Mouse (Mus musculus): ENCODE results near the gene Pcif1. TPM values are rescaled to one million over a fixed set of nuclear protein-coding genes. Genes with fewer than 3 reads are reported as not detected.

Pcif1 gene
- 48.8 and 69.6 TPM in 2 replicates for total RNA-seq (2023)

GRCm38 (mm10) chr2:164879228-164879567 lies at the start of gene Pcif1:
TSS of gene Pcif1 (plus strand) at chr2:164879304.

GRCm38 (mm10) chr2:164832748-164833301 lies 46.3 kb upstream of the Pcif1 start, which contains the start of gene Ctsa:
TSS of gene Ctsa (plus strand) at chr2:164832873.

DNA sequence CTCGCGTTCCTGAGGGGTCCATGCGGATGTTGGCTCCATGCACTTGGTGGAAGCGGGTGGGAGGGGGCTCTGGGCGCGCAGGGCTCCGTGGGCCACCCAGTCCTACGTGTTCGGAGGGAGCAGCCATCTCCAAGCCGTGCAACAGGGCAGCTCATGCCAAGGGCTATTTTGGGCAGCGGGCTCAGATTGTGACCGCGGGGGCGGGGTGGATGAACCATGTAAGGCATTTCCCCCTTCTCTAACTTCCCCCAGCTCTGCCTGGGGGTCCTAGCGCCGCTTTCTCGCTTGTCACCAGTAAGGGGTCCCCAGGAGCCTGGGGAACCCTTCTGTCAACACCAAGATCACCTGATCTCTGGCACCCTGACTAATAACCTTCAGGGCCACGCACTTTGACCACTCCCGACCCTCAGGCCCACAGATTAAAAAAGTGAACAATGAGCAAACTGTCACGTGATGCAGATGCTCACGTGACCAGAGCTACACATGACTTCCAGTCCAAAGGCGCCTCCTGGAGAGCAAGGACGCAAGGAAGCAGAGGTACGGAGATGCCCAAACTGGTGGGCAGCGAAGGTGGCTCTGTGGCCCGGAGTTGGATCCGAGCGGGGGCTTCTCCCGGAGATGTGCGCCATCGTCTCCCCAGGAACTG lies 45.7 kb upstream of the Pcif1 start, which contains the start of gene Neurl2:
Neurl2 (minus strand) TSS at position 143 of the 646 bp plus-strand sequence.

GRCm38 (mm10) chr2:164857101-164857821 lies 21.8 kb upstream of the Pcif1 start, which contains the start of gene Pltp:
TSS of gene Pltp (minus strand) at chr2:164857711.

DNA sequence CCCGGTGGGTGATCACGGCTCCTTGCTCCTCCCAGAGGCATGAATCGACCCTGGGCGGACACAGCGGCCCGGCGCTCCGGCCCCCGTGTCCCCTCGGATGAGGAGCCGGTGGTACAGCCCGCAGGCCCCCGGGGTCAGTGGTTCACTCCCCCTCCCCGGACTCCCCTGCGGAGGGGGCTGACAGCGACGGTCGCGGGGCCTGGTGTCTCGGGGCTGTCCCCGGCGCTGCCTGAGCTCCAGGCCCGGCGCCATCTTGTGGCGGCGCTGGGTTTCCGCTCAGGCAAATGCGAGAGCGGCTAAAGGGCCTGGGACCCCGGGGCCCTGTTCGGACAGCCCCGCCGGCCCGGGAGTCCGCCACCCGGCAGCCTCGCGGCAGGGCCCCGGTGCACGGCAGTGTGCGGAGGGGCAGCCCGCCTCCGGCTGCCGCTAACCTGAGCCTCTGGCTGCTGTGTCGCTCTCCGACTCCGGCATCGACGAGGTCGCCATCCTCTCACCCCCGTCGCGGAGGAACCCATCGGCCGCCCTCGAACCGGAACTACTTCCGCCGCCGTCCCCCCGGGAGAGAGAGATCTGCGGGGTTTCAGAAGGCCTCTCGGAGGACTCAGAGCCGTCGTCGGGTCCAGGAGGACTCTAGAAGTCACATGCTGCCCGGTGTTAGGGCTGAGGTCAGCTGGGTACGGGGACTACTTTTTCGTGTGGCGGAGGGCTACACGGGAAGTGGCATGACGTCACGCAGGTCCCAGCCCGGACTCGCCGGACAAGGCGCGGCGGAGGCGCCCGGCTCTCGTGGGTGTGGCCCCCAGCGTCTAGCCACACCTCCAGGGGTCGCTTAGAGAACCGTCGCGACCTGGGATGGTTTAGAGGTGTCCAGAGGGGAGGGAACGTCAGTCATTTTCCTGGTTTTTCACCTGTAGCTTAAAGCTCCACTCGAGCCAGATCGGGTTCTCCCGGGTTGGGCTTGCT lies 32.3 kb downstream of the Pcif1 start, which contains the start of gene Zfp335:
Zfp335 (minus strand) TSS at position 672 of the 963 bp plus-strand sequence.

GRCm38 (mm10) chr2:164940140-164940830 lies 61.2 kb downstream of the Pcif1 start, which contains the start of gene Mmp9:
TSS of gene Mmp9 (plus strand) at chr2:164940780.

Other genes starting within 250 kb of the Pcif1 start
- not detected in 2 replicates for gene Wfdc16, start 240.5 kb upstream of the Pcif1 start, total RNA-seq (2023)
- gene Wfdc10, start 223.3 kb upstream of the Pcif1 start, total RNA-seq (2023) = 7.5 and 8.1 TPM in 2 replicates
- not detected in 2 replicates for gene Wfdc9, start 222.7 kb upstream of the Pcif1 start, total RNA-seq (2023)
- not detected in 2 replicates for gene Wfdc11, start 205.2 kb upstream of the Pcif1 start, total RNA-seq (2023)
- not detected in 2 replicates for gene Wfdc13, start 194.2 kb upstream of the Pcif1 start, total RNA-seq (2023)
- not detected in 2 replicates for gene Spint4, start 180.8 kb upstream of the Pcif1 start, total RNA-seq (2023)
- not detected in 2 replicates for gene Spint5, start 164.0 kb upstream of the Pcif1 start, total RNA-seq (2023)
- gene Wfdc3, start 133.4 kb upstream of the Pcif1 start, total RNA-seq (2023) = not detected in 2 replicates
- gene Dnttip1, start 133.3 kb upstream of the Pcif1 start, total RNA-seq (2023) = 34.5 and 42.9 TPM in 2 replicates
- 84.3 and 94.9 TPM in 2 replicates for gene Ube2c, start 109.4 kb upstream of the Pcif1 start, total RNA-seq (2023)
- gene Tnnc2, start 99.3 kb upstream of the Pcif1 start, total RNA-seq (2023) = 0.73 TPM in 1 of 2 replicates, not detected in the other
- 2.2 and 2.6 TPM in 2 replicates for gene Snx21, start 93.5 kb upstream of the Pcif1 start, total RNA-seq (2023)
- 44.2 and 45.5 TPM in 2 replicates for gene Acot8, start 74.4 kb upstream of the Pcif1 start, total RNA-seq (2023)
- gene Zswim3, start 74.2 kb upstream of the Pcif1 start, total RNA-seq (2023) = 1.5 and 1.7 TPM in 2 replicates
- 3.1 and 4.0 TPM in 2 replicates for gene Zswim1, start 56.6 kb upstream of the Pcif1 start, total RNA-seq (2023)
- gene Spata25, start 50.8 kb upstream of the Pcif1 start, total RNA-seq (2023) = not detected in 2 replicates
- gene Ctsa, start 46.4 kb upstream of the Pcif1 start, total RNA-seq (2023) = 149 and 152 TPM in 2 replicates
- gene Neurl2, start 45.8 kb upstream of the Pcif1 start, total RNA-seq (2023) = 0.66 and 1.6 TPM in 2 replicates
- 1.7 and 3.0 TPM in 2 replicates for gene Pltp, start 21.6 kb upstream of the Pcif1 start, total RNA-seq (2023)
- gene Zfp335, start 32.5 kb downstream of the Pcif1 start, total RNA-seq (2023) = 32.4 and 36.5 TPM in 2 replicates
- gene Mmp9, start 61.5 kb downstream of the Pcif1 start, total RNA-seq (2023) = 2,237 and 2,648 TPM in 2 replicates
- 6.8 and 7.2 TPM in 2 replicates for gene Slc12a5, start 81.5 kb downstream of the Pcif1 start, total RNA-seq (2023)
- gene Ncoa5, start 155.6 kb downstream of the Pcif1 start, total RNA-seq (2023) = 13.5 TPM in 2 replicates
- gene Cd40, start 176.3 kb downstream of the Pcif1 start, total RNA-seq (2023) = 7.7 and 8.0 TPM in 2 replicates
- gene 1700025C18Rik, start 211.4 kb downstream of the Pcif1 start, total RNA-seq (2023) = not detected in 2 replicates

All from neutrophil, adult 65 days (primary cell).